Mouse (Mus musculus) thymus, adult 2 months (tissue): ENCODE results near the gene Pex1. TPM values are rescaled to one million over a fixed set of nuclear protein-coding genes. Genes with fewer than 3 reads are reported as not detected.

Experiments
- DNase-seq: peaks from one replicate; pipeline ENCODE4 v3.0.0; 2021
- H3K27ac ChIP-seq: fragments of 200-500 bp; 2 replicates; pipeline ENCODE4 v1.5.1; 2012; ENCODE audit warnings: low read length, control low read depth; ENCODE audit not compliant: control insufficient read depth, insufficient read depth
- H3K27me3 ChIP-seq: fragments of 200-500 bp; 2 replicates; pipeline ENCODE4 v1.6.1; 2012; ENCODE audit warnings: mild to moderate bottlenecking, low read length, moderate library complexity, mixed read lengths; ENCODE audit not compliant: control insufficient read depth, insufficient read depth
- H3K36me3 ChIP-seq: fragments of 200-500 bp; 2 replicates; pipeline ENCODE4 v1.6.1; 2012; ENCODE audit warnings: mild to moderate bottlenecking, low read length, moderate library complexity; ENCODE audit not compliant: control insufficient read depth, insufficient read depth
- H3K4me1 ChIP-seq: fragments of 200-500 bp; replicated peaks from 2 replicates; pipeline ENCODE4 v1.6.1; 2012; ENCODE audit warnings: low read length; ENCODE audit not compliant: control insufficient read depth, insufficient read depth
- H3K4me3 ChIP-seq: fragments of 200-500 bp; 2 replicates; pipeline ENCODE4 v1.5.1; 2012; ENCODE audit warnings: mild to moderate bottlenecking, low read length, control low read depth, moderate library complexity; ENCODE audit not compliant: control insufficient read depth, insufficient read depth
- CTCF ChIP-seq: fragments of 200-500 bp; IDR thresholded peaks from 2 replicates; pipeline ENCODE4 v1.5.1; 2012; ENCODE audit warnings: mild to moderate bottlenecking, control low read depth, low read length, moderate library complexity, borderline replicate concordance; ENCODE audit not compliant: control insufficient read depth, poor library complexity, insufficient read depth; ENCODE audit errors: extremely low read depth
- POLR2A ChIP-seq: fragments of 200-500 bp; IDR thresholded peaks from 2 replicates; pipeline ENCODE4 v1.6.1; 2012; ENCODE audit warnings: mild to moderate bottlenecking, low read length, control low read depth, moderate library complexity; ENCODE audit not compliant: control insufficient read depth, poor library complexity, insufficient read depth; ENCODE audit errors: extremely low read depth
- WGBS: fragments of 180-500 bp; shearing (Covaris S2); methylation state at CpG from one replicate; pipeline ENCODE4 v1.1.7; 2018; 5-methylcytosine and 5-hydroxymethylcytosine counted together
- polyA plus RNA-seq: library from polyadenylated mRNA; depleted of rRNA; stranded (reverse); fragments of >200 nt; gene quantifications from 2 replicates; pipeline ENCODE4 v1.2.3, GENCODE M21; 2012; rRNA removed

The Pex1 gene
- polyA plus RNA-seq: 9.4 and 10.2 TPM in 2 replicates

DNA sequence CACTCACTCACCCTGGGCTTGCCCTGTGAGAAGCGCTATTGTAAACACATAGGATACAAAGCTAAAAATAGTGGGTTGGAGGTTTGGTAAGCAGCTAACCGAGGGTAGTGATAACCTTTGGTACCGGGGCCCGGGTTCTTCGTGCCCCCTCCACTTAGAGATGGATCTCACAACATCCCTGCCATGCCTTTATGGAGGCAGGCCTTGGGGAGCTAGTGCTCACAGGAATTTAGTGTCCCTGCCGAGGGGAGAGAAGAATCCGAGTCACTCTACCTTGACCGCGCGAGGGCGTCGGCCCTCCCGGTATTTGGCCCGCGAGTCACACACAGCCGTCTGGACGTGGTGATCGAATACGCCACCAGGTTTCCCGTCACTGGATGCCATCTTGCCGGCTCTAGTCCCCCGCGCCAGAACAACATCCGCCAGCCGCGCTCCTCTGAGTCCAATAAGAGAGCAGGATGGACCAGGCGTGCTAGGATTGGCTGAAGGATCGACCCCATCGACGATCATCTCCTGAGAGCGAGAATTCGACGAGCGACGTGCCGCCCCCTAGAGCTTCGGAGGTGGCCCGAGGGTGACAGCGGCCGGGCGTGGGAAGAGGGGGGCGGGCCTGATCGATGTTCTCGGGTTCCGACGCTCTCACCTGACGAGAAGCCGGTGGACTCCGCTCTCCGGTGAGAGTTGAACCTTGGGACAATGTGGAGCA, at the start of gene Pex1:
TSS of gene Pex1 (plus strand) at position 374 of the 706 bp plus-strand sequence.
- Histone ChIP-seq H3K4me3 (peak within 1 kb of the TSS; percentile 80), H3K36me3 (peaks cover 6% of the 10 kb centered on the region), H3K27me3 (no peaks in the 10 kb centered on the region), H3K4me1 (peaks cover 4% of the 10 kb centered on the region), H3K27ac (peak within 1 kb of the TSS; percentile 19; the same call in 1 of the 2 replicates)
- WGBS: under 1% methylated on average over 50 of the region's 50 CpGs
- TF ChIP-seq POLR2A: 0 out of 2 replicates have a peak, but pooled peaks have one; percentile 50
- TF ChIP-seq CTCF: peak; percentile 47; the same call in 1 of the 2 replicates
- peak; percentile 96 for DNase-seq

DNA sequence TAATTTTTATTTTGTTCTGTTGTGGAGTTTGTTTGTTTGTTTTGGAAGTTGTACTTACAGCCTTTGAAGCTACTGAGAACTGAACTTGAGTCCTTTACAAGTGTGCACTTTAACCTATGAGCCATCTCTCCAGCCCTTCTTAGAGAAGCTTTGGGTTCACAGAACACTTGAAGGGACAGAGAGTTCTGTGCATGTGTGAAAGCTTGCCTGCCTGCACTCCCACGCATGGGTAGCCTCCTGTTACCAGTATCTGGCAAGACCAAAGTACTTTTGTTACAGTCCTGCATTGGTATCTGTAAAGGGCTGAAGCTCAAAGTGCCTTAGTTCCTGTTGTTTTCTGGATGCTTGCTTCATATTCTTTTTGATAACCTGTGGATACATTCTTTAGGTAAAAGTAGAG, 49.6 kb upstream of the Pex1 start:
- DNase-seq: no peak
- no peak overlapping the region for H3K27ac ChIP-seq
- TF ChIP-seq CTCF: no peak
- TF ChIP-seq POLR2A: no peak
- H3K36me3 ChIP-seq: no peaks in the 10 kb centered on the region
- no peak overlapping the region for H3K4me3 ChIP-seq
- WGBS: 79% methylated on average over 1 of the region's 1 CpGs
- peaks cover 8% of the 10 kb centered on the region for H3K4me1 ChIP-seq
- H3K27me3 ChIP-seq: no peaks in the 10 kb centered on the region

DNA sequence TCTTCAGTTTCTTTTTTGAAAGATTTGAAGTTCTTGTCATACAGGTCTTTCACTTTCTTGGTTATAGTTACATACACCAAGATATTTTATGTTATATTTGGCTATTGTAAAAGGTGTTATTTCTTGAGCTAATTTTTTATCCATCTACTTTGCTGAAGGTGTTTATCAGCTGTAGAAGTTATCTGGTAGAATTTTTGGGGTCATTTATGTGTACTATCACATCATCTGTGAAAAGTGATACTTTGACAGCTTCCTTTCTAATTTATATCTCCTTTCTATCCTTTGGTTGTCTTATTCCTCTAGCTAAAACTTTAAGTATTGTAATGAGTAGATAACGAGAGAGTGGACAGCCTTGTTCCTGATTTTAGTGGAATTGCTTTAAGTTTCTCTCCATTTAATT, 44.4 kb upstream of the Pex1 start:
- H3K4me1 ChIP-seq: no peaks in the 10 kb centered on the region
- H3K4me3 ChIP-seq: no peak overlapping the region
- no peaks in the 10 kb centered on the region for H3K27me3 ChIP-seq
- TF ChIP-seq CTCF (no peak), POLR2A (no peak)
- H3K27ac ChIP-seq: no peak overlapping the region
- 93% methylated on average over 1 of the region's 1 CpGs for WGBS
- H3K36me3 ChIP-seq: peaks cover 20% of the 10 kb centered on the region
- no peak for DNase-seq

DNA sequence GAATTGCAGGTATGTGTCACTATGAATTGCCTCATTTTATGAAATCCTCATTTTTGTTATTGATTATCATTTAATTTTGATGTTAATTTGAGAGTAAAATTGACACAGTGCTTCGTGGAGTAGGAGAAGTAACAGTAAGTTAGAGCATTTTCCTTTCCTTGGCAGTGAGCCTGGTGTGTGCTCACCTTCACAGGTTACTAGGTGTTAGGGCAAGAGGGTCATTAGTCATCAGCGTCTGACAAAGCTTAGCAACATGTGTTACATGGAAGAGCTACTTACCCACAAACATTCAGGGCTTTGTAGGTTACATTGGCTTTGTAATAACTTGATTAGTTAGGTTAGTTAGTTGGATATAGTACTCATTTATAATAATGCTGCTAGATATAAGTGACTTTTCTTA, 41.7 kb upstream of the Pex1 start:
- H3K27ac ChIP-seq: no peak overlapping the region
- WGBS: 94% methylated on average over 2 of the region's 2 CpGs
- no peak overlapping the region for H3K4me3 ChIP-seq
- TF ChIP-seq CTCF (no peak), POLR2A (no peak)
- peaks cover 41% of the 10 kb centered on the region for H3K36me3 ChIP-seq
- no peaks in the 10 kb centered on the region for H3K4me1 ChIP-seq
- no peak for DNase-seq
- no peaks in the 10 kb centered on the region for H3K27me3 ChIP-seq

DNA sequence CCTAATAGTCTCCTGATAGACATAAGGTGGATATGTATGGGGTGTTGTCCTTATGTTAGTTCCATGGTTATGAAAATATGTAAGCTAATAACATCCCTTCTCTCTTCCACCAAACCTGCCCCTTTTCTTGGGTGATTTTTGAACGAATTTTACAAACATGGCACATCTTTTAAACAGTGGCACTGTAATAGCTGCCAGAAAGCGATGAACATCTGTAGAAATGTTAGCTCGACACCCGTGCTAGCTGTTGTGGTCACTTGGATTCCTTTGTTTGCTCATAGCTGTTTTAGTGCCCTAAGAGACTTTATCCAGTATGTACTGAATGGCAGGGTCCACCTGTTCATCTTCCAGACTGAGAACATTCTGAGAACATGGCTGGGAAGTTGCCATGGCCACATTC, 24.6 kb upstream of the Pex1 start, which contains the start of gene 1700109H08Rik:
TSS of gene 1700109H08Rik (plus strand) at position 301 of the 400 bp plus-strand sequence.
- Histone ChIP-seq H3K27ac (no peak within 1 kb of the TSS), H3K27me3 (no peaks in the 10 kb centered on the region), H3K36me3 (peaks cover 84% of the 10 kb centered on the region), H3K4me1 (no peaks in the 10 kb centered on the region), H3K4me3 (no peak within 1 kb of the TSS)
- DNase-seq: no peak
- 98% methylated on average over 4 of the region's 4 CpGs for WGBS
- no peak for TF ChIP-seq CTCF
- TF ChIP-seq POLR2A: no peak

DNA sequence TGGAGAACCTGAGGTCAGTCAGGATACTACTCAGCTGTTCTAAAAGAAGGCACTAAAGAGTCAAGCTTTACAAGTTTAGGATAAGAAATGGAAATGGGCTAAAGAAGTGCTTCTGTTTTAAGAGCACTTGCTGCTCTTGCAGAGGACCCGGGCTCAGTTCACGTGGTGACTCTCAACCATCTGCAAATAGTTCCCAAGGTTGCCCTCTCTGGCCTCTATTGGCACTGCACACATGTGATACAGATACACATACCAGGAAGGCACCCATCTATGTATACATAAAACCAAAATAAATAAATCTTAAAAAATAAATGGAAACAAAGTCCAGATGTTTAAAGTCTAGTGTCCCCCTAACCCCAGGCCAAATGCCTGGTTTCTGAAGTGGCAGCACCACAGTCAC, 21.0 kb upstream of the Pex1 start:
- Histone ChIP-seq H3K36me3 (peaks cover 85% of the 10 kb centered on the region), H3K27ac (no peak overlapping the region), H3K27me3 (no peaks in the 10 kb centered on the region), H3K4me3 (no peak overlapping the region), H3K4me1 (no peaks in the 10 kb centered on the region)
- 96% methylated on average over 2 of the region's 2 CpGs for WGBS
- TF ChIP-seq CTCF (no peak), POLR2A (no peak)
- DNase-seq: no peak
